Mouse (Mus musculus) embryo, embryonic 9.5 days (tissue): ENCODE results near the gene Vti1a.

ENCODE experiments used
- DNase-seq: peaks from one replicate; pipeline ENCODE4 v3.0.0-alpha.2; 2017; ENCODE audit errors: extremely low spot score

The Vti1a gene

DNA sequence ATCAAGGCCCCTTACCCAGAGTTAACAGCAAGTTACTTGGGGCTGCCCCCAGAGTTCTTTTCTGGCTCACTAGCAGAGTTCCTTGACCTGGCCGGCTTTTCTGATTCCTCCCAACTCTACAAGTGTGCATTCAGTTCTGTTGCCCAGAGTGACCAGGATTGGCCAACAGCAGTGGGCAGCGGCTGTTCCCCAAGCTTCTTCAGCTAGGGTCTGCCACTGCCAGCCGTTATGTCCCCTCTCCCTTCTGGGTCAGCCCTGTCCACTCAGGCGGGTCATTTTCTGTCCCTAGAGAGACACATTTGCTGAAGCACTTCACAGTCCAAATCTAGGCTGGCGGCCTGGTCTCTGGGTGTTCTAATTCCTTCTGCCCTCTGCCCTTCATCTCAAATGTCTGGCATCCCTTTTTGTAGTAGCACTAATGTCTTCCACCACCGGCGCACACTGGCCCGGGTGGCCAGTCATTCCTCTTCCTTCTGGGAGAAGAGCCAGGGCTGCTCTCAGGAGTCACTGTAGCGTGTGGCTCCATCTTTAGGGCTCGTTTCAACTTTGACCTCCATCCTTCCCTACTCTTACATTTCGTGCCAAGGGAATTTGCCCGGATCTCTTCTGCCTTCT lies 305.0 kb downstream of the Vti1a start:
- no peak for DNase-seq

GRCm38 (mm10) chr19:55622821-55623220 lies 306.7 kb downstream of the Vti1a start:
- no peak for DNase-seq

DNA sequence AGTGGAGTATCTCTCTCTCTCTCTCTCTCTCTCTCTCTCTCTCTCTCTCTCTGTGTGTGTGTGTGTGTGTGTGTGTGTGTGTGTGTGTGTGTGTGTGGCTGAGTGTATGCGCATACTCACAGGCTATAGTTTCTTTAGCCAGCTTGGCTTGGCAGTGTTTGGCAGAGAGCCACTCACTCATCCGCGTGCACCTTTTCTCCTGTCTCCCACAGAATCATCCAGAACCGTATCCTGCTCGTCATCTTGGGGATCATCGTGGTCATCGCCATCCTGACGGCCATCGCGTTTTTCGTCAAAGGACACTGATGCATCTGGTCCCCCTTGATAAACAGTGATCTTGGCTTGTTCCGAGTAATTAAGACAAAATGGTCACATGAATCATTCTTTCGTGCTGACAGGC lies 307.5 kb downstream of the Vti1a start:
- no peak for DNase-seq

- no peak for DNase-seq
Observed at GRCm38 (mm10) chr19:55626483-55626882, 310.4 kb downstream of the Vti1a start.

DNA sequence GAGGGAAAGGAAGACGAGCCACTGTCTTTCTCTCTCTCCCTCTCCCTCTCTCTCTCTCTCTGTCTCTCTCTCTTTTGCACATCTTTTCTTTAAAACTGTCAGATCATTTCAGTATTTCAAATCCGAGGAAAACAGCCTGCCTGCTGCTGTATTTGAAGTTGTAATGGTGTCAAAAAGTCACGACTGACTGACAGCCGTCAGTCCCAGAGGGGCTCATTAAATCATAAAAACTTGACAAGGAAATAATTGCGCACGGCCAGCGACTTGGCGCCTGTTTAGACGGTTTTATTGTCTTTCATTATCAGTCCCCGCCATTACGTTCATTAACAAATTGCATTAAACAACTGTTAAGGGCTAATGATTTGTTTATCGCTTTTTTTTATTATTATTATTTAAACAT lies 310.9 kb downstream of the Vti1a start:
- DNase-seq, result no peak

DNA sequence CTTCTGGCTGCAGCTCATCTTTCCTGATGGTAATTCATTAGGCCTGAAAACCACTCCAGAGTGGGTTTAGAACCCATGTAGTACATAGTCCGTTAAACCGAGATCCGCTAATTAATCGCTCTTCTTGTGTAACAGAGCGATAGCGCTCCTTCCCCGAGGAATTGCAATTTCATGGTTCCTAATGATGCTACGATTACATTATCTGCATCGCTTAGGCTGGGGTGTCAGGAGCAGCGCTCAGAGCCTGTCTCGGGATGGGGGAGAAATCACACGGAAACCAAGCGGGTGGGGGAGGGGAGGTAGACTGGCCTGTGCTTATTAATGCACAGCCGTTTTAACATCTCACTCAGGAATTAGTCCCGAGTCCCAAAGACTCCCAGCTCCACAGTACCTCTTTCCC lies 319.4 kb downstream of the Vti1a start:
- no peak for DNase-seq

- DNase-seq, result no peak
Observed at GRCm38 (mm10) chr19:55640251-55640650, 324.2 kb downstream of the Vti1a start.

DNA sequence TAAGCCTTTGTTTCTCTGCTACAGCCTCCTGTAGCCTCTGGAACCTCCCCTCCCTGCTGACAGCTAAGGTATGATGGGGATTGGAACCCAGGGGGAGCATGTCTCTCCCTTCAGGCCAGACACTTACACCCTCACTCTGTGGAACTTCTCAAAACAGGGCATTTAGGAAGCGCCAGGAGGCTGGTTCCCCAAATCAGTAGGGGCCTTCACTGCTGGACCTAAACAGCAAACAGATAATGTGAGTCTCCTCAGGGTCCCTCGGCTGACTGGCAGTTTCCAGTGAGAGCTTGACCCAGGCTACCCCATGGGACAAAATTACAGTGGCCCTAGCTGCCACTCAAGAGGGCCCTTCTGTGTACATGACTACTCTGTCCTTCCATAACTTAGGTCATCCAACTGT lies 325.8 kb downstream of the Vti1a start:
- DNase-seq, result no peak

DNA sequence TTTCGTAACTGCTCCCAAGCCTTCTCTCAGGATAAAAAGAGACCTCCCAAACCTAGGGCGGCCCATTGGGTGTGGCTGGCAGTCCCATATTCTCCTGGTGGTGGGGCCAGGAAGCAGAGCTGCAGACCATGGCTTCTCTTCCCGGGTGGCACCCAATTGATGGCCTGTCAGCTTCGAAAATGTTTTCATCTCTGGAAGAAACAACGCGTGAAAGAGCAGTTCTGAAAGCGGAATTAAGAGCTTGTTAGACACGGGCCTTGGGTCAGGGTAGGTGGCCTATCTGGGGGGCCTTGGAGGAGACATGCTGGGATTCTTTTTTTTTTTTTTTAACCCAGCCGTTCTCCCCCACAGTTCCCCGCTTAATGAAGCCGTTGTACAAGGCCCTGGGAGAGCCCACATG lies 326.3 kb downstream of the Vti1a start:
- no peak for DNase-seq

DNA sequence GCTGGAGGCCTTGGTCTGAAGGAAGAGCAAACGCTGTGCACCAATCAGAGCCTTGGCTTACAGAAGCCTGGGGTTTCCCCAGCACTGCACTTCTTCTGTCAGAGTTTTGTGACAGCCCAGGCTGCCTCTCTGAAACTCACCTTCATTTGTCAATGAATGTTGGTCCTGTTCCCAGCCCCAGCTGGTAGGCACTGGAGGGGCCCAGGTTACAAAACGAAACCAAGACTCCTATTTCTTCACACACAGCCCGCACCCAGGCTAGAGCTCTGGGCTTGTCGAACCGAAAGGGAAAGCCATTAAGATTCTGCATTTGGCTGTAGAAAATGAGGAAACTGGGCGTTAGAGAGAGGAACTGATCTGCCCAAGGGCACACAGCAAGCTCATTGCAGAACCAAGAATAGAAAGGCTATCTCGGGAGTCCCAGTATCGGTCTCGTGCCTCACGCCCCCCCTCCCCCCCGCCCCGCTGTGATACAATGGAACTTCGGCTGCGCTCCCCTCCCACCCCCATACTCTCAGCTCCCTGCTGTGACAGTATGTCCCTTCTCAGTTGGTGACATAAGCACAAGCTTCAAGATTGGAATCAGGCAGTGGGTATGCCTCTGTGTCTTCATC lies 327.3 kb downstream of the Vti1a start:
- DNase-seq, result no peak

- DNase-seq, result no peak
Observed at GRCm38 (mm10) chr19:55643931-55644330, 327.8 kb downstream of the Vti1a start.

GRCm38 (mm10) chr19:55649363-55649762 lies 333.3 kb downstream of the Vti1a start:
- DNase-seq, result no peak

GRCm38 (mm10) chr19:55651017-55651416 lies 334.9 kb downstream of the Vti1a start:
- no peak for DNase-seq

- no peak for DNase-seq
Observed at GRCm38 (mm10) chr19:55652693-55653265, 336.7 kb downstream of the Vti1a start.

DNA sequence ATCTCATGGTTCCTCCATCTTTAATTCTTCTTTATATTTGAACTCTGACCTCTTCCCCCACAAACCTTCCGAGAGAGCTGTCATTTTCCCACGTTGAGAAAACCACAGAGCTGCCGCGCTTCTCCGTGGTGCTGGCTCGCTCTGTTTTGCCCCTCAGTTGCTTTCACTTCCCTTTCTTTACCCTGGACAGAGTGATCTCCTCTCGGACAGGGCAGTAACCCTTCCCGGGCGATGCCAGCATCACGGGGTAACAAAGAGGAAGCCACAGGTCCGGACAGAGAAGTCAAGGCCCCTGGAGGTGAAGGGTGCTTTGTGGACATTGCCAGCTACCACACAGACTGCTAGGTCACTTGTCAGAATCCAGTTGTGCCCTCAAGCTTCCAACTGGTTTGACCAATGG lies 344.1 kb downstream of the Vti1a start:
- no peak for DNase-seq

GRCm38 (mm10) chr19:55662521-55663223 lies 346.6 kb downstream of the Vti1a start:
- DNase-seq, result peak; percentile 33

GRCm38 (mm10) chr19:55667787-55668186 lies 351.7 kb downstream of the Vti1a start:
- DNase-seq, result no peak

DNA sequence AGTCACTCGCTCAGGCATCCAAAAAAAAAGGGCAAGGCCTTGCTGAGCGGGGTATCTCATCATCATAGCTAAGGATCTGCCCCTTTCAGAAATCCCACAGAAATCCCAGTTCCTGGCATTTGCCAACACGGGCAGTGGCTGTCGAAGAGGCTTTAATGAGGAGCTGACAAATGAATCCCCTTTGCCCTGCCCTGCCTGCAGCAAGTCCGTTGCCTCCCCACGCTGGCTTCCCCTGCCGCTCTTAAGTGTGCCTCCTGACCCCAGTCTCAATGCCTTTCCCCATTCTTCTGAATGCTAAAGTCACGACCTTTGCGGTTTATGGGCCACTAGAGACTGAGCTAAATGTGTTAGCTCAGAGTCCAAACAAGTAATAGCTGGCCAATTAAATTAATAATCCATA lies 352.8 kb downstream of the Vti1a start:
- DNase-seq, result peak; percentile 43
